In the genomic region with DNA sequence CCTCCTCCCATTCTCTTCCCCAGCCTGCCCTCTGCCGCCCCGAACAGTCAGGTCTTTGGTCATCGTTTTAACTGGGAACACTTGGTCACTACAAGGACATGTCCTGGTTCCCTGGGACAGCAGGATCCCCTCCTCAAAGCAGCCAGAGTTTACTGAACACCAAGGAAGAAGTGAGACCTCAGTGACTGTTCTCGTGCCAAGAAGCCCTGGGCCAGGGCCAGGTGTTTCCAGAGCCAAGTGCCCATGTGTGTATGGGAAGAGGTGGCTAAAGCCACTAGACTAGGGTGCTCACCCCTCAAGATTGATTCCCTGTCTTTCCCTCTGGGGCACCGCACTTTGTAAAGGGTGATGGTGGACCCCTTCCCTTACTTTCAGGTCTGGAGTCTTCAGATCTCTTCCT, we compare ENCODE assay signal across 18 mouse cellular contexts. TPM values are rescaled to one million over a fixed set of nuclear protein-coding genes. Genes with fewer than 3 reads are reported as not detected.
DNase-seq lines count a peak whose midpoint lies in the region.
"Had no signal": no experiment of that assay in that cellular context is flagged by ENCODE, and none has a peak within 500 bp of the region (broad histone marks: within the 10 kb centered on the region; RNA-seq: fewer than 3 reads in every experiment).

No protein-coding gene starts in this region.

- intact Hi-C loops in heart, postnatal 14 days (cut with DNase I) = no loop called here

- DNase-seq in adrenal gland, adult (ENCODE audit: inconsistent age in 2 of 2, low spot score in 1 of 2) = peak; percentile 76 to 85
- no peak for DNase-seq in adrenal gland, adult 18-20 months (ENCODE audit: low spot score in 2 of 2)
- DNase-seq in heart, postnatal 14 days = peak; percentile 16 to 27
- DNase-seq in heart, adult 18-20 months = no peak
- peak; percentile 37 to 48 for DNase-seq in cerebellum, adult 18-20 months
- DNase-seq in cerebellum, postnatal 14 days = peak; percentile 67 to 70
- DNase-seq in layer of hippocampus, postnatal 36 days = no peak
- no peak for DNase-seq in lung, postnatal 25 days (ENCODE audit: low spot score)
- DNase-seq: gastrocnemius, postnatal 25 days; heart, adult 2 months; kidney, adult 9 months; kidney, postnatal 14 days; liver, embryonic 13.5 days; lung, adult 2 months; lung, postnatal 14 days; midbrain, embryonic 14.5 days; right cerebral cortex, postnatal 14 days; spleen, adult 18-20 months had no signal

RNA-seq across cellular contexts. Expression of a gene that starts 16.0 kb away (rescaled TPM):
- 1 to 10 TPM; 2.2 to 2.3 TPM for total RNA-seq in adrenal gland, adult 18-20 months (2021)
- 1 to 10 TPM; 2.1 to 2.2 TPM for total RNA-seq in heart, postnatal 14 days (2021)
- total RNA-seq in heart, adult 18-20 months (2021) = 1 to 10 TPM in 1 of 2 experiments, under 1 TPM in 1; 0.77 to 1.2 TPM
- total RNA-seq in layer of hippocampus, postnatal 36 days (2021) = 10 to 100 TPM; 23.0 to 23.1 TPM

RNA-seq across cellular contexts. Expression of a gene that starts 31.9 kb away (rescaled TPM):
- total RNA-seq in adrenal gland, adult 18-20 months (2021) = 1 to 10 TPM; 8.3 to 9.1 TPM
- total RNA-seq in heart, postnatal 14 days (2021) = 1 to 10 TPM; 5.4 to 6.0 TPM
- total RNA-seq in heart, adult 18-20 months (2021) = 1 to 10 TPM; 3.3 to 4.2 TPM
- 1 to 10 TPM; 4.9 to 5.0 TPM for total RNA-seq in layer of hippocampus, postnatal 36 days (2021)

RNA-seq across cellular contexts. Expression of a gene that starts 32.0 kb away (rescaled TPM):
- total RNA-seq in adrenal gland, adult 18-20 months (2021) = 10 to 100 TPM; 35.7 to 47.9 TPM
- total RNA-seq in heart, postnatal 14 days (2021) = 10 to 100 TPM; 15.8 to 16.7 TPM
- total RNA-seq in heart, adult 18-20 months (2021) = 10 to 100 TPM; 13.6 to 13.9 TPM
- total RNA-seq in layer of hippocampus, postnatal 36 days (2021) = 10 to 100 TPM; 16.8 TPM

RNA-seq across cellular contexts. Expression of a gene that starts 48.2 kb away (rescaled TPM):
- 100 to 1,000 TPM in 1 of 2 experiments, 10 to 100 TPM in 1; 94.6 to 101 TPM for total RNA-seq in adrenal gland, adult 18-20 months (2021)
- total RNA-seq in heart, postnatal 14 days (2021) = 10 to 100 TPM; 51.4 to 57.0 TPM
- total RNA-seq in heart, adult 18-20 months (2021) = 10 to 100 TPM; 36.6 to 44.4 TPM
- total RNA-seq in layer of hippocampus, postnatal 36 days (2021) = 100 to 1,000 TPM in 1 of 2 experiments, 10 to 100 TPM in 1; 84.1 to 103 TPM

Comparison
In these comparisons a context has a peak if more than half of its experiments do, and no peak if none do; other contexts are left out.
1. DNase-seq: peak in adrenal gland, adult (2 of 2), heart, postnatal 14 days (2 of 2), cerebellum, adult 18-20 months (2 of 2) and cerebellum, postnatal 14 days (2 of 2); none in adrenal gland, adult 18-20 months (0 of 2), heart, adult 18-20 months (0 of 2), layer of hippocampus, postnatal 36 days (0 of 2) and lung, postnatal 25 days (single experiment).
2. RNA of a gene that starts 16.0 kb away (total RNA-seq): 23.0 to 23.1 TPM in layer of hippocampus, postnatal 36 days; 2.2 to 2.3 TPM in adrenal gland, adult 18-20 months, 2.1 to 2.2 TPM in heart, postnatal 14 days and 0.77 to 1.2 TPM in heart, adult 18-20 months; every median in the first group is over 4 times any median in the second.